Mouse (Mus musculus) heart, adult 11 months (tissue): Measurements from ENCODE around the gene Catip.
"Not testable (repeated sequence)": the region's sequence is repeated elsewhere in the genome, so short reads cannot be mapped to it uniquely, and the experiment has no call there.

Experiments
- DNase-seq: peaks from one replicate; pipeline ENCODE4 v3.0.0; 2022

Catip gene

DNA sequence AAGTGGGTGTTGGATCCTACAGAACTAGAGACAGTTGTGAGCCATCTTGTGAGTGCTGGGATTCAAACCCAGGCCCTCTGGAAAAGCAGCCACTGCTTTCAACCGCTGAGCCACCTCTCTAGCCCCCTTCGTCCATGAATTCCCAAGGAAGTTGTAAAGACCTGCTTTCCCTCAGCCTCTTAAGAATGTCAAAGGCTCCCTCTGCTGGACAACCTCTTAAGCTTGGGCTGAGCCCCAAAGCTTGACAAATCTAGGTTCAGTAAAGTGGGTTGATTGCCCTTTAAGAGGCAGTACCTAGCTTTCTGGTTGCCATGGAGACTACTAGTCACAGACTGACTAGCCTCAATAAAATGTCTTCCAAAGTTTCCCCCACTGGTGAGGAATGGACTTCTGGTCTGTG, at the start of gene Catip:
Catip (plus strand) TSS at position 297 of the 400 bp plus-strand sequence.
- peak; percentile 97 for DNase-seq

- peak; percentile 95 for DNase-seq
These were observed 48.7 kb upstream of the Catip start for GRCm38 (mm10) chr1:74313049-74313692.

DNA sequence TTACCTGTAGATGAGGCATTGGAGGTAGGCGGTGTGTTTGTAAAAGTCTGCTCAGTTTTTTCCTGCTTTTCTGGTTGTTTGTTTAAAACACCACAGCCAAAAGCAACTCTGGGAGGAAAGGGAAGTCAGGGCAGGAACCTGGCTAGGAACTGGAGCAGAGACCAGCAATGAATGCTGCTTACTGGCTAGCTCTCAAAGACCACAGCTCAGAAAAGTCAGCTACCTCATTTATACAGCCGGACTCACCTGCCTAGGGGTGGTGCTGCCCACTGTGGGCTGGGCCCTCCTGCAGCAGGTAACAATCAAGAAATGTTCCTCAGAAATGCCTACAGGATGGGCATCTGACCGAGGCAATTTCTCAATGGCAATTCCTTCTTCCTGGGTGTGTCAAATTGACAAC, 47.1 kb upstream of the Catip start:
- peak; percentile 90 for DNase-seq

GRCm38 (mm10) chr1:74316114-74316827, 45.6 kb upstream of the Catip start:
- peak; percentile 88 for DNase-seq

GRCm38 (mm10) chr1:74318711-74319110, 43.2 kb upstream of the Catip start:
- DNase-seq: no peak

- DNase-seq: no peak
These were observed 40.5 kb upstream of the Catip start for GRCm38 (mm10) chr1:74321396-74321795.

DNA sequence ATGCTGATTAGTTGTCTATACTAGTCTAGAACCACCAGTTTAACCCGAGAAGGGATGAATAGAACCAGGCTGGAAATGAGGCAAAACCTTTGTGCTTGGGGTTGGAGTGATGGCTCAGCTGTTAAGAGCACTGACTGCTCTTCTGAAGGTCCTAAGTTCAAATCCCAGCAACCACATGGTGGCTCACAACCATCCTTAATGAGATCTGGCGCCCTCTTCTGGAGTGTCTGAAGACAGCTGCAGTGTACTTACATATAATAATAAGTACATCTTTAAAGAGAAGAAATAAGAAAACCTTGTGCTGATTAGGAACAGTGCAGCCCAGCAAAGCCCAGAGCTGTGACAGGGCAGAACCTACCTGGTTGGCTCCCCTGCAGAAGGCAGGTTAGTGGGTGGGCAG, 35.0 kb upstream of the Catip start:
- DNase-seq: not testable (repeated sequence)

DNA sequence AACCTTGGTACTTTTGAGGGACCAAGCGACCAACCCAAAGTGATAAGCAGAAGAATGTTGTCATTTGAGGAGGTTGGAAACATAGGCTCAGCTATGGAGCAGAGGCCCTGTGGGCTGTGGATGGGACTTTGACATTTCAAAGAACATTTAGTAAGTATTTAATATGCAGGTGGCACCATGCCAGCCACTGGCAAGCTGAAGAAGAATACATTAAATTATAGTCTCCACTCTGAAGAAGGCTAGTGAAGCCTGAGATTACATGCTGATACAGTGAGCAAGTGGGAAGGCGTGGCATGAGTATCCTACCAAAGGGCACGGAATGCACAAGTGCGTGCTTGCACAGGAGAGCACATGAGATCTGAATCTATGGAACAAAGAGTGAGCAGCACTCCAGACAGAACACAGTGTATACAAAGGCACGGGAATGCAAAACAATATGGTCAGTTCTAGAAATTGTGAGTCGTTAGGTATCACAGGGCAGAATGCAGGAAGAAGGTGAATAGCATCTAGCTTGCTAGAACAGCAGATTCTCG, 31.9 kb upstream of the Catip start:
- DNase-seq: no peak

DNA sequence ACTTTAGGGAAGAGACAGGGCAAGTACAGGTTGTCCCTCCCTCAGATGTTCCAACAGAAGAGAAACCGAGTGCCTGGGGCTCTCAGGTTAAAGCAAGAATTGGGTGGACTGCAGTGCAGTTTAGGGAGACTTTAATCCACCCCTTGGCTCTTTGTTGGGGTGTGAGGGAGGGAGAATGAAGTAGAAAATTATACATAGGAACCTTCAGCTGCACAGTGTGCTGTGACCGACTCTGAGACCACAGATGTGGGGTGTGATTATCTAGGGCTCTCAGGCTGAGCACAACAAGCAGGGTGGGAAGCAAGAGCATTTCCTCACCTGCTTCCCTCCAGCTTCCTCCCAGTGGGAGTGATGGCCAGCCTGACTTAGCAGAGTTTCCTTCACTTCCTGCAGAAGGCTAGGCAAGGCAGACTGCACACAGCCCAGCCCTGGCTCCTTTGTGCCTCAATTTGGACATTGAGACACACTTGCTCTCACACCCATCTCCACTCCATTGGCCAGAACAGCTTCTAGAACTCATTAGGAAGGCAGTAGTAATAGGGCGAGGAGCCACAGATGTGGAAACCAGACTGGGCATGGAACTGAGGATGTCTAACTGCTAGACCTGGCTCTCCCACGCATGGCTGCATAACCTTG, 30.7 kb upstream of the Catip start:
- peak; percentile 98 for DNase-seq

DNA sequence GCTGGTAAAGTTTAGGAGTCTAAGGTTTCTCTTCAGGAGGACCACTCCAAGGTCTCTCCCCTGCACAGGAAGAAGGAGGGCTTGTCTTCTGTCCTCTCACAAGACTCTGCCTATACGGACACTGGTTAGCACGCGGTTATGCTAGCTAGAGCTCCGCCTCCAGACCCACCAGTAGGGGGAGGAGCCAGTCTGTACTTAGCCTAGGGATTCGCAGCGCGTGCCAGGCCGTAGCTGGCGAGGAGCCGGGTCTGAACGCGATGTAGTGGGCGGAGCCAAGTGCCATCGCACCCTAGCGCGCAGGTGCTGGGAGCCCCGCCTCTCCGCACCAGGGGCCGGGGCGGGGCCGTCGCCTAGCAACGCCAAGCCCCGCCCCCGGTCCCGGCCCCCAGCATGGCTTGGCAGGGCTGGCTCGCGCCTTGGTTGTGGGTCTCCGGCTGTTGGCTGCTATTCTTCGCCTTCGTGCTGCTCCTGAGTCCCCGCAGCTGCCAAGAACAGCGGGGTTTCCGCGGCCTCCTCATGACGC, 29.6 kb upstream of the Catip start:
- peak; percentile 100 for DNase-seq

DNA sequence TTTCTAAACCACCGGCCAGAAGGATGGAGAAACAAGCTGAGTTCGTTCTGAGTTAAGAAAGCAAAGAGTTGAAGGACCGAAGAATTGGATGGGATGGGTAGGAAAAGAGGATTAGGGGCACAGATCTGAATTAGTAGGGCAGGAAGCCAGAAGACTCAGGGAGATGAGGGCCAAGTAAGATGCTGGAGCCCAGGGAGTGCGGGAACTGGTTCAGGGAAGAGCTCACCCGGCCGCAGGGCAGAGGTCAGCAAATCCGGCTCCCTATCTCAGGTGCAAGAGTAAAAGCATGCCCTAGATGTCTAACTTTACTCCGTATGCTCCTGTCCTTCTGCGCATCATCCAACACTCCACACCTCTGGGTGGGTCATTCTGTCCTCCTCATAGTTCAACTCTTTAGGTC, 29.0 kb upstream of the Catip start:
- peak; percentile 92 for DNase-seq

GRCm38 (mm10) chr1:74334607-74335006, 27.3 kb upstream of the Catip start:
- DNase-seq: peak; percentile 91

- peak; percentile 98 for DNase-seq
These were observed 26.9 kb upstream of the Catip start for GRCm38 (mm10) chr1:74335033-74335432.

DNA sequence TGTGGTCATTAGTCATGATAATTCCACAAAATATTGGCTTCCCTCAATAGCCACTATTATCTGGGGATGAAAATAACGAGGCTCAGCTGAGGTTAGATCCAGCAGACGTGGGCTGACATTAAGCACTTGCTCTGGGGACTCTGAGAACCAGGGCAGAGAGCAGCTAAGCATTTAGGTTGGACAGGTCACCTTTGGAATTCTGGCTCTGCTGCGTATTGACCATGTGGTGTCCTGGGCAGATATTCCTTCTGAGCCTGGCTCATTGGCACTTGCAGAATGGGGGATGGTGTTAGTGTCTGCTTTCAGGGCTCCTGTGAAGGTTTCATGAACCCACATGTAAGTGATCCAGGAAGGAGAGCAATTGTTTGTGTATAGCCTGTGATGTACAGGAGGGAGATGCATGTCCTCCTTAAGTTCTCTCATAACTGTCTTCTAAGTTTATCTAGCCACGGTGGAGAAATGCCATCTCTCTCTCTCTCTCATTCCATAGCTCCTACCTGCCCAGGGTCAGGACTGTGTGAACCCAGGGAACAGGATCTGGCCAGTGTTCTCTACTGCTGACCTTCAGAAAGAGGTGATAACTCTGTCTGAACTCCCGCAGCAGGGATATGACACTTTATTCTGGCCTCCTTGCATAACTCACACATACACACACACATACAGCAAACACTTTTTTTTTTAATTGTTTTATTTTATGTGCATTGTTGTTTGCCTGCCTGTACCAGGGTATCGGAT, 26.3 kb upstream of the Catip start:
- DNase-seq: peak; percentile 95

- no peak for DNase-seq
These were observed 24.6 kb upstream of the Catip start for GRCm38 (mm10) chr1:74337241-74337771.

GRCm38 (mm10) chr1:74338013-74338412, 23.9 kb upstream of the Catip start:
- DNase-seq: no peak

DNA sequence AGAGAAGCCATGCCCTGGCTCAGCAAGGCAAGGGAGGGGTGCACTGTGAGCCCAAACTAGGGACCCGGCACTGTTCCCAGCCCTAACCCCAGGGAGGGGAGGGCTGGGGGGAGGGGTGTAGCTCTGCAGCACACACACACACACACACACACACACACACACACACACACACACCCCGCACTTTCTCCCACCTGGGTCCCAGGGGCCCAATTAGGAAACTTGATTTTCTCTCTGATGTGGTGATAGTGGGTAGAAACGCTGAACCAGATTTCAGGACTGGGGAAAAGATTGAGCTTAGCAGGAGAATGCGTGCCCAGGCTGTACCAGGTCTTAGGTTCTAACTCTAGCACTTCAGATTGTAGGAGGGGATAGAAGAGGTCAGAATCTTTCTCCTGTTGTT, 23.3 kb upstream of the Catip start:
- DNase-seq: no peak

DNA sequence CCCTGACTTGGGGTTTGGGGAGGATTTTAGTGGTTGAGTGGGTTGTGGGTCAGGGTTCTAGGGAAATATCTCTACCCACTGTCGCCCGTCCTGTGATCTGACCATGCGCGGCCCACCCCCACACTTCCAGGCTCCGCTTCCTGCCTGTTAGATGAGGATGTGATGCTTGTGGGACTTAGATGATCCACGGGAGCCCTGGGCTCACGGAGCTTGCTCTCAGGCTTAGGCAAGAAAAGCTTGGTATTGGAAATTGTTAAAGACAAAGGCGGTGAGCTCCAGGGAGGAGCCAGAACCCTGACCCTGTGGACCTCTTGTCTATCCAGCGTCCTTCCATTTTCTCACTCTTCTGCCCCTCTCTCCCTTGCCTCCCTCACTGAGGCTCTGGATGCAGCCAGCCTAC, 22.0 kb upstream of the Catip start:
- peak; percentile 90 for DNase-seq

DNA sequence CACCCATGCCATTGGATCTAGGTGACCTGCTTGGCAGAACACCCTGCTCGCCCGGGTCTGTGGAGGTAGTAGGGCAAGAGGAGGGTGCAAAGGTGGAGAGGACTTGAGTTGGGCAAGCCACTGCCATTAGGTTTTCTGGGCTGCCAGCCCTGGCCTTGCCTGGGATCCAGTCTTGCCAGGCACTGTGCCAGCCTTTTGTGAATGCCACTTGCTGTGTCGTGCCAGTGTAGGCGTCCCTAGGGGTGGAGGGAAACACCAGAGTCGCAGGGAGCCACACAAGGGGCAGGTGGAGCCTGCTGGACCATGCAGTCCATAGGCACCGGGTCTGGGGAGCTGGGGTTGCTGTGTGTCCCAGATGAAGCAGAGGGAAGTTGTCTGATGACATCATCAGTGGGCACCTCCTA, 21.5 kb upstream of the Catip start:
- peak; percentile 98 for DNase-seq

DNA sequence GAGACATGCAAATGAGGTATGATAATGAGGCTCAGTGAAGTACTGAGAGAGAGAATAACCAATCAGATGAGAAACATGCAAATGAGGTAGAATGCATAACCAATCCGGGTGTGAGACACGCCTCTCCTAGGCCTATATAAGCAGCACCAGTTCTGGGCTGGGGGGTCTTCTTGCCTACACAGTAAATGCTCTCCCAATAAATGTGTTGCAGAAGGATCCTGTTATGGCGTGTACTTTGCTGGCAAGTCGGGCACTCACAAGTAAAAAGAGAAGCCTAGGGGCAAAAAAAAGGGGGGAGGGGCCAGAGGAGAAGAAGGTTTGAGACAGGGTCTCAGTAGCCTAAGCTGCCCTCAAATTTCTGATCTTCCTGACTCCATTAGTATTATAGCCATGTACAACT, 20.9 kb upstream of the Catip start:
- not testable (repeated sequence) for DNase-seq

DNA sequence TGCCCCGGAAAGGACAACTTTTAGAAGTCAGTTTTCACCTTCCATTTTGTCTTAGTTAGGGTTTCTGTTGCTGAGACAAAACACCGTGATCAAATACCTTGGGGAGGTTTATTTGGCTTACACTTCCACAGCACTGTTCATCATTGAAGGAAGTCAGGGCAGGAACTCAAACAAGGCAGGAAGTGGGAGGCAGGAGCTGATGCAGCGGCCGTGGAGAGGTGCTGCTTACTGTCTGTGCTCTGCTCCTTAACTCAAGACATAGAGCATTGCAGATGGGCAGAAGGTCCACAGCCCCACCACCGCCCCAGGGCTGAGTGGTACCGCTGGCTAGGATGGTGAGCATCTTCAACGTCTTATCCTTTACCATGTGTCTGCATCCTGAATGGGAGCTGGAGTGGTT, 20.0 kb upstream of the Catip start:
- DNase-seq: peak; percentile 89

GRCm38 (mm10) chr1:74342308-74342707, 19.6 kb upstream of the Catip start:
- no peak for DNase-seq

- no peak for DNase-seq
These were observed 18.7 kb upstream of the Catip start for GRCm38 (mm10) chr1:74343161-74343560.
